Mouse (Mus musculus): Measurements from ENCODE around the gene Dgcr8.

Gene Dgcr8

GRCm38 (mm10) chr16:18220856-18221542 is 68.0 kb downstream of the Dgcr8 start:
- no peak for DNase-seq (ENCODE audit: low spot score in 2 of 2)

- peak in 1 of 2 experiments; percentile 45 for DNase-seq (ENCODE audit: low spot score in 2 of 2)
Observed at GRCm38 (mm10) chr16:18220001-18220400, 69.0 kb downstream of the Dgcr8 start.

- DNase-seq (ENCODE audit: low spot score in 2 of 2) = no peak
Observed at GRCm38 (mm10) chr16:18218580-18218996, 70.5 kb downstream of the Dgcr8 start.

- DNase-seq (ENCODE audit: low spot score in 2 of 2) = no peak
Observed at GRCm38 (mm10) chr16:18217579-18217978, 71.5 kb downstream of the Dgcr8 start, which contains the start of gene Ccdc188. TSS of gene Ccdc188 (plus strand) at chr16:18217879.

- no peak for DNase-seq (ENCODE audit: low spot score in 2 of 2)
Observed at GRCm38 (mm10) chr16:18214858-18215257, 74.2 kb downstream of the Dgcr8 start.

- DNase-seq (ENCODE audit: low spot score in 2 of 2) = no peak
Observed at GRCm38 (mm10) chr16:18213689-18214088, 75.4 kb downstream of the Dgcr8 start.

GRCm38 (mm10) chr16:18211417-18212171 is 77.5 kb downstream of the Dgcr8 start:
- peak; percentile 81 to 89 for DNase-seq (ENCODE audit: low spot score in 2 of 2)

GRCm38 (mm10) chr16:18210701-18211416 is 78.2 kb downstream of the Dgcr8 start:
- DNase-seq (ENCODE audit: low spot score in 2 of 2) = peak; percentile 63 to 81
